Mouse (Mus musculus) left cerebral cortex, adult 18-20 months (tissue): ENCODE measurements at regions not wholly inside any gene's neighbourhood (a gene's known extent, or its start where the extent isn't known, plus 50 kb on each side); places are given as distances from the start of the nearest gene placed in this dataset.

Source experiments
- DNase-seq, 2 experiments: peaks; one replicate each; pipeline ENCODE4 v3.0.0; 2021 to 2022; ENCODE audit warnings: low spot score in 2 of 2, mixed read lengths in 1 of 2

GRCm38 (mm10) chr13:51227836-51228235 is 57.0 kb downstream of the Nxnl2 start:
- DNase-seq: no peak

- DNase-seq: no peak
These were observed 58.3 kb downstream of the Nxnl2 start for GRCm38 (mm10) chr13:51228862-51229770.

GRCm38 (mm10) chr13:51229862-51230261 is 59.0 kb downstream of the Nxnl2 start:
- DNase-seq: no peak

GRCm38 (mm10) chr13:51231586-51231985 is 60.8 kb downstream of the Nxnl2 start:
- DNase-seq: no peak

- no peak for DNase-seq
These were observed 76.6 kb downstream of the Nxnl2 start for GRCm38 (mm10) chr13:51247378-51247777.

- no peak for DNase-seq
These were observed 82.5 kb downstream of the Nxnl2 start for GRCm38 (mm10) chr13:51253371-51253770.

- no peak for DNase-seq
These were observed 84.9 kb downstream of the Nxnl2 start for GRCm38 (mm10) chr13:51255688-51256087.

GRCm38 (mm10) chr13:51258752-51259721 is 88.2 kb downstream of the Nxnl2 start:
- no peak for DNase-seq

GRCm38 (mm10) chr13:51261619-51262018 is 90.8 kb downstream of the Nxnl2 start:
- DNase-seq: peak; percentile 38 to 42

- DNase-seq: no peak
These were observed 102.0 kb downstream of the Nxnl2 start for GRCm38 (mm10) chr13:51272786-51273185.

- DNase-seq: no peak
These were observed 103.8 kb downstream of the Nxnl2 start for GRCm38 (mm10) chr13:51274639-51275038.

GRCm38 (mm10) chr13:51276601-51277000 is 105.8 kb downstream of the Nxnl2 start:
- no peak for DNase-seq

GRCm38 (mm10) chr13:51277515-51277914 is 106.7 kb downstream of the Nxnl2 start:
- no peak for DNase-seq

GRCm38 (mm10) chr13:51279642-51280387 is 109.0 kb downstream of the Nxnl2 start:
- DNase-seq: no peak

GRCm38 (mm10) chr13:51280388-51280753 is 109.5 kb downstream of the Nxnl2 start:
- no peak for DNase-seq

GRCm38 (mm10) chr13:51284679-51285078 is 113.9 kb downstream of the Nxnl2 start:
- no peak for DNase-seq

- peak in 1 of 2 experiments; percentile 5 for DNase-seq
These were observed 118.6 kb downstream of the Nxnl2 start for GRCm38 (mm10) chr13:51289442-51289841.

- DNase-seq: peak; percentile 16 to 20
These were observed 118.4 kb upstream of the S1pr3 start for GRCm38 (mm10) chr13:51290021-51290424.

- peak in 1 of 2 experiments; percentile 27 for DNase-seq
These were observed 117.5 kb upstream of the S1pr3 start for GRCm38 (mm10) chr13:51290926-51291325.

- DNase-seq: no peak
These were observed 115.4 kb upstream of the S1pr3 start for GRCm38 (mm10) chr13:51293047-51293446.

GRCm38 (mm10) chr13:51295872-51296271 is 112.6 kb upstream of the S1pr3 start:
- no peak for DNase-seq
